Mouse (Mus musculus) spleen, adult 2 months (tissue): ENCODE data around the gene Ubald2.

Experiments
- CTCF ChIP-seq: fragments of 200-500 bp; IDR thresholded peaks from 2 replicates; pipeline ENCODE4 v1.5.1; 2011; ENCODE audit warnings: mild to moderate bottlenecking, inconsistent platforms; ENCODE audit not compliant: insufficient read depth, insufficient read length, insufficient replicate concordance; ENCODE audit errors: extremely low read depth
- POLR2A ChIP-seq: fragments of 200-500 bp; IDR thresholded peaks from 2 replicates; pipeline ENCODE4 v1.6.1; 2011; ENCODE audit warnings: low read depth, low read length, inconsistent platforms

GRCm38 (mm10) chr11:116411582-116411981 lies 22.3 kb upstream of the Ubald2 start:
- TF ChIP-seq CTCF: no peak
- TF ChIP-seq POLR2A: no peak
